Mouse (Mus musculus) limb, embryonic 15.5 days (tissue): Measurements from ENCODE around the gene Anapc1. TPM values are rescaled to one million over a fixed set of nuclear protein-coding genes. Genes with fewer than 3 reads are reported as not detected.

Experiments used
- ATAC-seq: fragments of 200-750 bp; cut with Nextera tagmentation; 2 replicates; pipeline ENCODE4 v1.8.0; 2017; ENCODE audit warnings: low read depth, moderate TSS enrichment; ENCODE audit not compliant: insufficient number of reproducible peaks, low FRiP score, low TSS enrichment
- H3K27ac ChIP-seq: fragments of 300-500 bp; sonication (generic); 2 replicates; pipeline ENCODE4 v1.5.1; 2015; ENCODE audit warnings: moderate library complexity, mild to moderate bottlenecking, inconsistent platforms
- H3K27me3 ChIP-seq: fragments of 300-500 bp; sonication (generic); 2 replicates; pipeline ENCODE4 v1.6.1; 2015; ENCODE audit warnings: inconsistent platforms
- H3K36me3 ChIP-seq: fragments of 300-500 bp; sonication (generic); 2 replicates; pipeline ENCODE4 v1.6.1; 2015; ENCODE audit warnings: inconsistent platforms
- H3K4me1 ChIP-seq: fragments of 300-500 bp; sonication (generic); 2 replicates; pipeline ENCODE4 v1.6.1; 2015; ENCODE audit warnings: inconsistent platforms
- H3K4me2 ChIP-seq: fragments of 300-500 bp; sonication (generic); 2 replicates; pipeline ENCODE4 v1.6.1; 2015; ENCODE audit warnings: mild to moderate bottlenecking, inconsistent platforms
- H3K4me3 ChIP-seq: fragments of 300-500 bp; sonication (generic); 2 replicates; pipeline ENCODE4 v1.5.1; 2015; ENCODE audit warnings: mild to moderate bottlenecking, inconsistent platforms
- H3K9ac ChIP-seq: fragments of 300-500 bp; sonication (generic); 2 replicates; pipeline ENCODE4 v1.6.1; 2015; ENCODE audit warnings: inconsistent platforms
- H3K9me3 ChIP-seq: fragments of 300-500 bp; sonication (generic); 2 replicates; pipeline ENCODE4 v1.6.1; 2016; ENCODE audit warnings: inconsistent platforms
- WGBS: fragments of 180-500 bp; shearing (Covaris S2); methylation state at CpG from one replicate; pipeline ENCODE4 v1.1.7; 2015; 5-methylcytosine and 5-hydroxymethylcytosine counted together
- polyA plus RNA-seq: library from polyadenylated mRNA; unstranded; fragments of >200 nt; fragmentation: Nextera tagmentation; extraction: Ambion mirVana; gene quantifications from 2 replicates; pipeline ENCODE4 v1.2.1, GENCODE M21; 2015

The Anapc1 gene
- polyA plus RNA-seq, 1 experiment from 2014 or later, result 57.0 TPM

GRCm38 (mm10) chr2:128609286-128609685 lies 77.9 kb downstream of the Anapc1 start:
- Histone ChIP-seq H3K36me3 (peaks cover 44% of the 10 kb centered on the region), H3K4me3 (no peak overlapping the region), H3K9ac (no peak overlapping the region), H3K4me1 (no peaks in the 10 kb centered on the region), H3K27me3 (no peaks in the 10 kb centered on the region), H3K9me3 (no peaks in the 10 kb centered on the region; the same call in 1 of the 2 replicates), H3K27ac (no peak overlapping the region), H3K4me2 (no peak overlapping the region)
- 81% methylated on average over 5 of the region's 5 CpGs for WGBS
- no peak for ATAC-seq

DNA sequence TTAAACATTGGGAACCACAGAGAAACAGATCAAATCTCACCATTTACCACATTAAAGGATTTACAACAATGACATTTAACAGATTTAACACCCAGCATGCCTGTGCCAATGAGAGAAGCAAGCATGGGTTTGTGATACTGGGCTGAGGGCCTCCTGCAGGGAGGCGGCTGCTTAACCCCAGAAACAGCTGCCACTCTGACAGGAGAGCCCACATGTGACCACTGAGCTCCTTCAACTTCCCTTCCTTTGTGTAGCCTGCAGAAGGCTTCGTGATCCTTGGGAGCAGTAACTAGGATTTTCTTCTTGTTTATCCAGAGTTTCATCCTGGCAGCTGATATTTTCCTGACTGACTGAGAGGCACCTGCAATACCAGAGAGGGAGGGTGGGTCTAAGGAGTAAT lies 85.7 kb downstream of the Anapc1 start:
- no peaks in the 10 kb centered on the region for H3K36me3 ChIP-seq
- H3K9ac ChIP-seq, result no peak overlapping the region
- no peaks in the 10 kb centered on the region for H3K27me3 ChIP-seq
- H3K4me3 ChIP-seq, result no peak overlapping the region
- no peak overlapping the region for H3K4me2 ChIP-seq
- H3K4me1 ChIP-seq, result no peaks in the 10 kb centered on the region
- 32% methylated on average over 2 of the region's 2 CpGs for WGBS
- no peak overlapping the region for H3K27ac ChIP-seq
- no peak for ATAC-seq
- H3K9me3 ChIP-seq, result no peaks in the 10 kb centered on the region

DNA sequence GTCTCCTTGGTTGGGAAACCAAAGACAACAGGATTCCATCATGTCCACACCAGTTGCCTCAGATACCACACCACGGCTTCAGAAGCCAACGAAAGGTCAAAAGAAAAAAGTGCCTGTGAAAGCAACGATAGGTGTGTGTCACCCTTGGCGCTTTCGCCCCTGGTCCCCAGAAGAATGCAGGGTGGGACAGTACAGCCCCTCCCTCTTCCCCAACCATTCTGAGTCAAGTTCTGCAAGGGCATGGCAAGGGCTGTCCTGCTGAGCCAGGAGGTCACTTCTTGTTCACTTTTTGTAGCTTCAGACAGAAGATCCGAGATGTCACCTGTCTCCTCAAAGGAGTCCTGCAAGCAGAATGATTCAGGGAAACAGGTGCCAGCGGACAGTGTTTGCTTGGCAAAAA lies 94.9 kb downstream of the Anapc1 start:
- Histone ChIP-seq H3K9me3 (no peaks in the 10 kb centered on the region), H3K36me3 (no peaks in the 10 kb centered on the region), H3K27me3 (no peaks in the 10 kb centered on the region), H3K4me3 (no peak overlapping the region), H3K9ac (no peak overlapping the region), H3K27ac (no peak overlapping the region), H3K4me1 (no peaks in the 10 kb centered on the region), H3K4me2 (no peak overlapping the region)
- ATAC-seq, result no peak
- 85% methylated on average over 7 of the region's 7 CpGs for WGBS

GRCm38 (mm10) chr2:128590909-128591308 lies 96.3 kb downstream of the Anapc1 start, which contains the start of gene Spdye4c:
TSS of gene Spdye4c (plus strand) at chr2:128591209.
- H3K4me1 ChIP-seq, result no peaks in the 10 kb centered on the region
- no peak within 1 kb of the TSS for H3K4me2 ChIP-seq
- H3K27ac ChIP-seq, result no peak within 1 kb of the TSS
- H3K4me3 ChIP-seq, result no peak within 1 kb of the TSS
- no peaks in the 10 kb centered on the region for H3K36me3 ChIP-seq
- 85% methylated on average over 3 of the region's 3 CpGs for whole genome bisulfite sequencing
- no peaks in the 10 kb centered on the region for H3K27me3 ChIP-seq
- ATAC-seq, result no peak
- H3K9ac ChIP-seq, result no peak within 1 kb of the TSS
- H3K9me3 ChIP-seq, result no peaks in the 10 kb centered on the region

GRCm38 (mm10) chr2:128582881-128583280 lies 104.3 kb downstream of the Anapc1 start:
- Histone ChIP-seq H3K36me3 (no peaks in the 10 kb centered on the region), H3K4me3 (no peak overlapping the region), H3K27me3 (no peaks in the 10 kb centered on the region), H3K9ac (no peak overlapping the region), H3K4me2 (no peak overlapping the region), H3K4me1 (no peaks in the 10 kb centered on the region; the same call in 1 of the 2 replicates), H3K27ac (no peak overlapping the region), H3K9me3 (no peaks in the 10 kb centered on the region)
- WGBS, result 41% methylated on average over 5 of the region's 5 CpGs
- ATAC-seq, result no peak

GRCm38 (mm10) chr2:128572726-128573624 lies 114.2 kb downstream of the Anapc1 start:
- H3K4me1 ChIP-seq, result peaks cover 2% of the 10 kb centered on the region; the same call in 1 of the 2 replicates
- WGBS, result 48% methylated on average over 16 of the region's 16 CpGs
- no peaks in the 10 kb centered on the region for H3K36me3 ChIP-seq
- H3K9ac ChIP-seq, result no peak overlapping the region
- no peaks in the 10 kb centered on the region for H3K27me3 ChIP-seq
- H3K27ac ChIP-seq, result no peak overlapping the region
- H3K9me3 ChIP-seq, result no peaks in the 10 kb centered on the region
- H3K4me3 ChIP-seq, result no peak overlapping the region
- H3K4me2 ChIP-seq, result no peak overlapping the region
- ATAC-seq, result no peak

- H3K4me2 ChIP-seq, result no peak overlapping the region
- no peaks in the 10 kb centered on the region for H3K9me3 ChIP-seq
- no peak for ATAC-seq
- no peak overlapping the region for H3K9ac ChIP-seq
- WGBS, result 55% methylated on average over 4 of the region's 4 CpGs
- peaks cover 9% of the 10 kb centered on the region; the same call in 1 of the 2 replicates for H3K4me1 ChIP-seq
- no peaks in the 10 kb centered on the region for H3K36me3 ChIP-seq
- no peak overlapping the region for H3K27ac ChIP-seq
- no peaks in the 10 kb centered on the region for H3K27me3 ChIP-seq
- H3K4me3 ChIP-seq, result no peak overlapping the region
Observed at GRCm38 (mm10) chr2:128571001-128571400, 116.2 kb downstream of the Anapc1 start.

DNA sequence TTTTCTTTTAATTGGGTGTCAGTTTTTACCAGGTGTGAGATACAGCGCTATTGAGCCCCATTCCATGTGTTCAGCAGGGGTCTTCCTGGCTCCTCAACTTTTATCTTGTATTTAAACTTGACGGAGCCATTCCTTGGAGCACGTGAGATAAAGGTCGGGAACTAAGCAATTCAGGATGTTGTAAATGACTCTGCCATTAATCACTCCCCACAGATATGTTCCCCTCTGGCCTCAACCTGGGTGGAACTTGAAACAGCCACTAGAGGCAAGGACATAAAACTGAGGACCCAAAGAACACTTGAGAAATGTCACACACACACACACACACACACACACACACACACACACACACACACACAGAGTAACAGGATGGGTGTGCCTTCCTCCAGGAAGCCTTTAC lies 118.7 kb downstream of the Anapc1 start:
- no peak overlapping the region for H3K4me2 ChIP-seq
- no peak overlapping the region for H3K9ac ChIP-seq
- WGBS, result 32% methylated on average over 4 of the region's 4 CpGs
- no peak overlapping the region for H3K4me3 ChIP-seq
- no peaks in the 10 kb centered on the region for H3K27me3 ChIP-seq
- H3K9me3 ChIP-seq, result no peaks in the 10 kb centered on the region
- no peak overlapping the region for H3K27ac ChIP-seq
- H3K36me3 ChIP-seq, result no peaks in the 10 kb centered on the region
- ATAC-seq, result no peak
- H3K4me1 ChIP-seq, result peaks cover 18% of the 10 kb centered on the region

DNA sequence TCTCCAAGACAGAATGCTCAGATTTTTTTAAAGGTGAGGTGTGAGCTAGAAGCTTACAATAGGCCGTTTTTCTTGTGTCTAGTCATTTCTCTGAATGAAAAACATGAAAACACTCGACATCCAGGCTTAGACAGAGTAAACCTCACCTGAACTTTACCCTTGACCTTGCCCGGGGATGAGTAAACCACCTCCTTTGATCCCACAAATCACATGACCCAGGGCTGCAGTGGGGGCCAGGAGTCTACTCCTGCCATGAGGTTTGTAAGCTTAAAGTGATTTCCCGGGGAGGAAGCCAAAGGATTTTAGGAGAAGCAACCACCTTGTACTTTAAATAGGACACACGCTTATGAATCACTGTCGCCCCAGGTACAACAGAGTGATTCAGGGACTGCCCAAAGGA lies 119.2 kb downstream of the Anapc1 start:
- Histone ChIP-seq H3K36me3 (no peaks in the 10 kb centered on the region), H3K9ac (no peak overlapping the region), H3K9me3 (no peaks in the 10 kb centered on the region), H3K27ac (no peak overlapping the region), H3K4me1 (peaks cover 18% of the 10 kb centered on the region), H3K4me3 (no peak overlapping the region), H3K27me3 (no peaks in the 10 kb centered on the region), H3K4me2 (no peak overlapping the region)
- no peak for ATAC-seq
- WGBS, result 57% methylated on average over 6 of the region's 6 CpGs

DNA sequence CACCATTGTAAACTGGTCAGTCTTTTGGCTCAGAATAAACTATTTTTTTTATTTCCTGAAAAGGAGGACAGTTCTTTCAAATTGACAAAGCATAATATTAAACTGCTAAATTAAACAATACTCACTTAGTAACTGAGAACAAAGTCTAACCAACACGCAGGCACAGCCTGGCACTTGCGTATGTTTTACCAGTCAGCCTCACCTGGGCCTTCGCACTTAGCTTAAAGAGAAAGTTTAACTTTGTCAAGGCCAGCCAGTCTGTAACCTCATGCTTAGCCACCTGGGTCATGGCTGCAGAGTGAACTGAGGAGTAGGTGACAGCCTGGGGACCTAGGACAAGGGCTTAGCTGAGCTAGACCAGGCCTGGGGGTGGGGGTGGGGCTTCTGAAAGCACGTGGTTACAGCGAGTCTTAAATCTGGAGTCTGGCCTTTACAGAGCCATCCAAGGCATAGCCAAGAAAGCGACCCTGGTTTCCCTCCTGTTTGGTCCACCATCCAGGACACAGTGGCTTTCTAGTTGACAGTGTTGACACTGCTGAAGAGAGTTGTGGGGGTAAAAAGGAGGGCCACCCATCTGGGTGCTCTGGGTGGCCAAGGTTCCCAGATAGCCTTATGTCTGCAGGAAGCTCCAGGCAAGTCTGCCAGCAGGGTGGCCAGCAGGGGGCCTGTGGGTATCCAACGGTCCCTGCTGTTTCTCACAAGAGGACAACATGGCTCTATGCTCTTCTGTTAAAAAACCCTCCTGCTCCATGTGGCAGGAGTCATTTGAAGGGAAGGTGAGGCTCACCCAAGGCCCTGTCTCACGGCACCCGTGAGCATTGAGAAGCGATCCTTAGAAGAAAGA lies 120.7 kb downstream of the Anapc1 start:
- Histone ChIP-seq H3K9ac (no peak overlapping the region), H3K27ac (no peak overlapping the region), H3K4me2 (no peak overlapping the region), H3K4me3 (no peak overlapping the region), H3K36me3 (no peaks in the 10 kb centered on the region), H3K4me1 (peaks cover 18% of the 10 kb centered on the region), H3K9me3 (no peaks in the 10 kb centered on the region), H3K27me3 (no peaks in the 10 kb centered on the region)
- ATAC-seq, result no peak
- WGBS, result 60% methylated on average over 10 of the region's 10 CpGs

DNA sequence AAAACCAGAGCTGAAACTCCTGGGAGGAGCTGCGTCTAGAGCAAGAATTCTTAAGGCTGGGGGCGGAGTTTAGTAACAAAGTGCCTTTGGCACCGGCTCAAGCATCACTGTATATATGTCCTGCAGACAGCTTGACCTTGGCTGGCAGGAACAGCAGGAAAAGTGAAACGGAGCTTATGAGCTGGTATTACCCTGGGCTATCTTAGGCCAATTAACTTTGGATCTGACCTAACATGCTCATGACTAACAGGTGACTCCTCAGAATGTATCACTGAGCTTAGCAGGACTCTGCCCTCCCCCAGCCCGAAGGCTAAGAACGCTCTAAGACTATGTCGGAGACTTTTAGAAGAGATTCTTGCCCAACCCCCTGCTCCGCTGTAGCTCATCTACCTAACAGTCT lies 121.3 kb downstream of the Anapc1 start:
- Histone ChIP-seq H3K36me3 (no peaks in the 10 kb centered on the region), H3K4me1 (peaks cover 18% of the 10 kb centered on the region), H3K9ac (no peak overlapping the region), H3K27me3 (no peaks in the 10 kb centered on the region), H3K4me3 (no peak overlapping the region), H3K9me3 (no peaks in the 10 kb centered on the region), H3K27ac (no peak overlapping the region), H3K4me2 (no peak overlapping the region)
- WGBS, result 45% methylated on average over 8 of the region's 8 CpGs
- ATAC-seq, result no peak

DNA sequence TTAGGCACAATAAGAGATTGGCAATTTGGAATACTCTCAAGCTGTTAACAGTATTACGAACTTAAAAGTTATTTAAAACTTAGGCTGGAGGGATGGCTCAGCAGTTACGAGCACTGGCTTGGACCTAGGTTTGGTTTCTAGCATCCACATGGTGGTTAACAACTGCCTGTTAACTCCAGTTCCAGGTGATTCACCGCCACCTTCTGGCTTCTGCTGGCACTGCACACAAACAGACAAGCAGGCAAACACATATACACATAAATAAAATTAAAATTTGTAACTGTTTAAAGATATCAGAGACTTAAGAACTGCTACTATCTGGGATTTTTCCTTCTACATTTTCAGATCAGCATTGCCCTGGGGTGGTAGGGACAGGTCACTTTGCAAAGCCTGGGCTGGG lies 123.0 kb downstream of the Anapc1 start:
- H3K27me3 ChIP-seq, result no peaks in the 10 kb centered on the region
- WGBS, result 89% methylated on average over 3 of the region's 3 CpGs
- no peak overlapping the region for H3K9ac ChIP-seq
- H3K4me2 ChIP-seq, result no peak overlapping the region
- no peak for ATAC-seq
- no peak overlapping the region for H3K27ac ChIP-seq
- H3K9me3 ChIP-seq, result no peaks in the 10 kb centered on the region
- no peaks in the 10 kb centered on the region for H3K36me3 ChIP-seq
- peaks cover 18% of the 10 kb centered on the region for H3K4me1 ChIP-seq
- no peak overlapping the region for H3K4me3 ChIP-seq
